Mouse (Mus musculus) embryonic fibroblast, embryonic 13.5 days (primary cell): ENCODE data around the gene Dbt. TPM values are rescaled to one million over a fixed set of nuclear protein-coding genes. Genes with fewer than 3 reads are reported as not detected.

Experiments
- H3K27ac ChIP-seq: 2 replicates; pipeline ENCODE4 v1.5.1; 2012; ENCODE audit warnings: low read length, control low read depth, inconsistent platforms; ENCODE audit not compliant: insufficient read depth
- H3K4me1 ChIP-seq: 2 replicates; pipeline ENCODE4 v1.6.1; 2011; ENCODE audit warnings: low read length; ENCODE audit not compliant: control insufficient read depth, insufficient read depth
- H3K4me3 ChIP-seq: 2 replicates; pipeline ENCODE4 v1.5.1; 2011; ENCODE audit warnings: mild to moderate bottlenecking, control low read depth, low read length; ENCODE audit not compliant: insufficient read depth
- CTCF ChIP-seq: IDR thresholded peaks from 2 replicates; pipeline ENCODE4 v1.5.1; 2011; ENCODE audit warnings: mild to moderate bottlenecking, control low read depth, low read length, moderate library complexity, borderline replicate concordance; ENCODE audit not compliant: insufficient read depth
- POLR2A ChIP-seq: IDR thresholded peaks from 2 replicates; pipeline ENCODE4 v1.6.1; 2011; ENCODE audit warnings: low read depth, mild to moderate bottlenecking, control low read depth, low read length, moderate library complexity
- polyA plus RNA-seq: library from polyadenylated mRNA; stranded (reverse); fragments of >200 nt; gene quantifications from 2 replicates; pipeline ENCODE4 v1.2.4, GENCODE M21; 2011; ENCODE audit warnings: low read depth; ENCODE audit not compliant: missing spikeins, insufficient read length

Gene Dbt
- polyA plus RNA-seq, 1 experiment: 22.8 TPM

DNA sequence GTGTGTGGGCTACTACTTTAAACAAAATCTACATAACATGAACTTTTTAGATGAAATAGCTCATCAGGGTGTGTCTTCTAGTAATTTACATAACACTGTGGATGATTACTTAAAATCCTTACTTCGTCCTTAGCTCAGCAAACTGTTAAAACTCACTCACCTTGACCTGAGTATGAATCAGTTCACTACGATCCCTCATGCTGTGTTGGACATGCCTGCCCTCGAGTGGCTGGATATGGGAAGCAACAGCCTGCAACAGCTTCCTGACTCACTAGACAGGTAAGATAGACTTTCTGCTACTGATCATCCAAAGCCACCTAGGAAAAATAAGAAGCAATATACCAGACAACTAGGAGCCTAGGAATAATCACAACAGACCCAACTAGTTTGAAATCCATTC, 64.4 kb downstream of the Dbt start:
- Histone ChIP-seq H3K4me1 (no peaks in the 10 kb centered on the region), H3K27ac (no peak overlapping the region), H3K4me3 (no peak overlapping the region)
- TF ChIP-seq POLR2A: no peak
- peak; percentile 66; the same call in 1 of the 2 replicates for TF ChIP-seq CTCF

DNA sequence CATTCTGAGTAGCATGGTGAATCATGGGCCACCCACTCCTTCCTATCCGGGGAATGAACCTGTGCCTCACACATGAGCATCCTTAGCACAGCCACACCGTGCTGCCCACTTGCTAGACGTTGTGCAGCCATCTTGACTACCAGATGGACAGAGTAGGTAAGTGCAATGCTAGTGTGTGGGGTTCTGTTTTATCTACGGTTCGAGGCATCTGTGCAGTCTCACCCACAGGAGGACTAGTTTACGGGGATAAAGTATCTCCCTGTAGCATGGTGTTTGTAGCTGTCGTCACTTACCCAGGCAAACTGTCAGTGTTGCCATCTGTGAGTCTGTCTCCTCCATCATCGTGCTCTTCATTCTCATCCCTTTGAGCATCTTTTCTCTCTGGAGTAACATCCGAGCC, 69.3 kb downstream of the Dbt start:
- Histone ChIP-seq H3K27ac (no peak overlapping the region), H3K4me3 (no peak overlapping the region), H3K4me1 (no peaks in the 10 kb centered on the region)
- no peak for TF ChIP-seq POLR2A
- no peak for TF ChIP-seq CTCF

DNA sequence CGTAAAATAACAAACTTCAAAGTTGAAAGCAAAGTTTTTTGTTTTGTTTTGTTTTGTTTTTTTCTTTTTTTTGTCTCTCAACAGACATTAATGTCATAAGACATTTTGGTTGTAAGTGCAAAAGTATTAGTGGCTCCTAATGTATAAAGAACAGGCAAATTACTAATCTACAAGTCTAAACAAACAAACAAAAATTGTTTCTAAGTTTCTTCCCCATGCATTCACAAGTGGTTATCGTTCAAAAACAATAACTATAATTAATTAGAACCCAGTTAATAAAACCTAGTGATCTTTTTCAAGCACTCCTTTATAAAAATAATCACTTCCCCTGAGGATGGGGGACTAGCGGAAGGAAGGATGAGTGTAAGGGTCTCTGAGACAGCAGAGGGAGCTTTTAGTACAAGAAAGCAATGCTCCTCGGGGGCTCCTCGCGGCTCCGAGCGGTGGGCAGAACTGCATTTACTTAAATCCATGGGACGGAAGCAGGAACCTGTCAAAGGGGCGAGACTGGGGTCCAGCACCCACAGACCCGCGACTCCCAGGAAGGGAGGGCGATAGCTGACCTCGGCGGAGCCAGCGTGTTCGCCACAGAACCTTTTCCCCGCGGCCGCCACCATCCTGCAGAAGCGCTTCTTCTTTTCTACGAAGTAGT, 81.3 kb downstream of the Dbt start:
- Histone ChIP-seq H3K27ac (peak overlapping the region; percentile 48), H3K4me3 (peak overlapping the region; percentile 88), H3K4me1 (no peaks in the 10 kb centered on the region)
- TF ChIP-seq POLR2A: no peak
- no peak for TF ChIP-seq CTCF

DNA sequence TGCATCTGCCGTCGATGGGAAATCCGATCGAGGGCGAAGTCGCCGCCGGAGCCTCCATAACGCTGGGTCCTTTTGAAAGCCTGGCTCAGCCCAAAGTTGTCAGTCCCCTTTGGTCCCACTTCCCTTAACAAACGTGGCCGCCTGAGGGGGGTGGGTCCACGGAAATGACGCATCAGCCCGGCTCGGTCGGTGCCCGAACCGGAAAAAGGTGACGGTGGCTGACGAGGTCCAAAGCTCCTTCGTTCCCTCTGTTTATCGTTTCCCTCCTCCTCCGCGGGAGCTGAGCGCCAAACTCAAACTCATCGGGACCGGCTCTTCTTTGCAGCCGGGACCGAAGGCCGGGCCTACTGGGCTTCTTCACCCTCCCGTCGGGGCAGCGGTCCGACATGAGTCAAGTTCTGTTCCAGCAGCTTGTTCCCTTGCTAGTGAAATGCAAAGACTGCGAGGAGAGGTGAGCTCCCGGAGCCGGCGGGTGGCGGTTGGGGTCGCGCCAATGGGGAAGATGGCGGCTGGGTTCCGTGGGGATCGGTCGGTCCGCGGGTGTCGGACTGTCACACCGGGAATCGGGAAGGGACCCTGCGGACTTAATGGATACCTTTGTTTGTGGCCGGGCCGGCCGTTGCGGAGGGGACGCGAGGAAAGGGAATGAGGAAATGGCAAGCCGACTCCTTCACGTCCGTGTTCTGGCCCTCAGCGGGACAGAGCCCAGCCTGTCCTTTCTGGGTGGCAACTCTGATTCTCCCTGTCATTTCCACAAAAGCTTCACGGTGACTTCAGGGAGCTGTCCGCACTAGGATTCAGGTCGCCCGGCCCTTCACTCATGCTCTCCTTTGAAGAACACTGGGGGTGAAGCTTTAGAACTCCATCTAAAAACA, 82.1 kb downstream of the Dbt start, which contains the start of gene Sass6:
Sass6 (plus strand) TSS at position 255 of the 875 bp plus-strand sequence.
- peak within 1 kb of the TSS; percentile 48 for H3K27ac ChIP-seq
- TF ChIP-seq CTCF (no peak), POLR2A (peak; percentile 56)
- H3K4me3 ChIP-seq: peak within 1 kb of the TSS; percentile 88

DNA sequence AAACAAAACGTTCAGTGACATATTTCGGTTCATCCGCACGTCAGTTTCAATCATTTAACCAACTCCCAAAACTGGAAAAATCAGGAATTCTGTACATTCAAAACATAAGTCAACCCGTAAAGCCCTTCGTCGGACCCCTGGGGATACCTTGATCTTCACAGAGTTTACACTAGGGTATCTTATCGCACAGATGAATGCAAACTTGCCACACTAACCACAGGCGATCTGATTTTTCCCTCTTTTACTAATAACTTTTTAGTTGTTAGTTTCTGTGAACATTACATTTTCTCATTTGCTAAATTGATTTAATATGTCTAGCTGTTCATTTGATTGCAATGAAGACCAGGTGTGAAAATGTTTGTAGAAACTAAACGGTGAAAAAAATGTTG, 82.7 kb downstream of the Dbt start:
- Histone ChIP-seq H3K4me1 (no peaks in the 10 kb centered on the region), H3K27ac (no peak overlapping the region), H3K4me3 (peak overlapping the region; percentile 88)
- TF ChIP-seq CTCF (no peak), POLR2A (no peak)

More for the DNA sequence above, 82.1 kb downstream of the Dbt start, which contains the start of gene Sass6:
- no peaks in the 10 kb centered on the region for H3K4me1 ChIP-seq

Other genes with a start within 250 kb of the Dbt start
- 2.5 and 2.6 TPM in 2 replicates for gene Cdc14a, start 89.0 kb upstream of the Dbt start, polyA plus RNA-seq
- gene Rtca, start 4.9 kb upstream of the Dbt start, polyA plus RNA-seq: 44.7 and 45.1 TPM in 2 replicates
- 0.43 TPM in 1 of 2 replicates, not detected in the other for gene Lrrc39, start 49.9 kb downstream of the Dbt start, polyA plus RNA-seq
- gene Sass6, start 81.9 kb downstream of the Dbt start, polyA plus RNA-seq: 11.5 and 14.6 TPM in 2 replicates
- 19.0 and 21.2 TPM in 2 replicates for gene Trmt13, start 101.5 kb downstream of the Dbt start, polyA plus RNA-seq
- 41.4 and 45.4 TPM in 2 replicates for gene Mfsd14a, start 149.6 kb downstream of the Dbt start, polyA plus RNA-seq
- not detected in 2 replicates for gene Gm43191, start 168.2 kb downstream of the Dbt start, polyA plus RNA-seq
- 18.7 and 23.7 TPM in 2 replicates for gene Slc35a3, start 199.8 kb downstream of the Dbt start, polyA plus RNA-seq